Mouse (Mus musculus): ENCODE measurements around the gene Cdc14b.

- no peak for TF ChIP-seq CTCF (conservative IDR thresholded peaks at IDR 0.05; ENCODE audit: low read length)
- no peak for TF ChIP-seq POU5F1 (IDR thresholded peaks at IDR 0.05; ENCODE audit: borderline replicate concordance, low read length)
- TF ChIP-seq NANOG (IDR thresholded peaks at IDR 0.05; ENCODE audit: borderline replicate concordance, low read length) = no peak
Observed at GRCm38 (mm10) chr13:64237681-64238157, 37.4 kb downstream of the Cdc14b start.
